Mouse (Mus musculus) MEL (cell line): ENCODE measurements around the gene Tuba3b. TPM values are rescaled to one million over a fixed set of nuclear protein-coding genes. Genes with fewer than 3 reads are reported as not detected.

Experiments used
- DNase-seq: peaks from one replicate; pipeline ENCODE4 v3.0.0; 2011; ENCODE audit warnings: low read depth, low spot score
- H3K27ac ChIP-seq: 2 replicates; pipeline ENCODE4 v1.5.1; 2012; ENCODE audit warnings: low read depth, mild to moderate bottlenecking, control low read depth, low read length, moderate library complexity; ENCODE audit not compliant: control insufficient read depth
- H3K27me3 ChIP-seq, 2 experiments: fragments of 150-350 bp in 1 of 2; sonication (generic) in 1 of 2; 2 replicates each; pipeline ENCODE4 v1.6.1; 2012; ENCODE audit warnings: low read length in 2 of 2, mild to moderate bottlenecking in 2 of 2, improper control_type of control experiment in 1 of 2, moderate library complexity in 1 of 2; ENCODE audit not compliant: insufficient read depth in 2 of 2, control insufficient read depth in 1 of 2
- H3K36me3 ChIP-seq, 2 experiments: 2 replicates each; pipeline ENCODE4 v1.6.1; 2012 to 2014; ENCODE audit warnings: low read length in 2 of 2, improper control_type of control experiment in 1 of 2, inconsistent platforms in 1 of 2, mild to moderate bottlenecking in 1 of 2; ENCODE audit not compliant: insufficient read depth in 2 of 2, control insufficient read depth in 1 of 2
- H3K4me1 ChIP-seq, 2 experiments: fragments of 150-350 bp in 1 of 2; sonication (generic) in 1 of 2; 2 replicates each; pipeline ENCODE4 v1.6.1; 2012; ENCODE audit warnings: low read length in 2 of 2, improper control_type of control experiment in 1 of 2, mild to moderate bottlenecking in 1 of 2; ENCODE audit not compliant: insufficient read depth in 2 of 2, control insufficient read depth in 1 of 2
- H3K4me3 ChIP-seq, 2 experiments: fragments of 150-350 bp in 1 of 2; sonication (generic) in 1 of 2; 2 replicates each; pipeline ENCODE4 v1.5.1; 2012; ENCODE audit warnings: low read depth in 2 of 2, low read length in 2 of 2, mild to moderate bottlenecking in 2 of 2, moderate library complexity in 2 of 2, control low read depth in 1 of 2, improper control_type of control experiment in 1 of 2; ENCODE audit not compliant: control insufficient read depth in 1 of 2, insufficient read depth in 1 of 2
- H3K79me2 ChIP-seq: 2 replicates; pipeline ENCODE4 v1.6.1; 2012; ENCODE audit warnings: mild to moderate bottlenecking, low read length, moderate library complexity; ENCODE audit not compliant: control insufficient read depth, poor library complexity, insufficient read depth
- H3K9ac ChIP-seq: 2 replicates; pipeline ENCODE4 v1.6.1; 2012; ENCODE audit warnings: low read depth, mild to moderate bottlenecking, control low read depth, low read length, moderate library complexity; ENCODE audit not compliant: control insufficient read depth, poor library complexity, severe bottlenecking
- H3K9me3 ChIP-seq: fragments of 150-350 bp; sonication (generic); replicated peaks from 2 replicates; pipeline ENCODE4 v1.6.1; 2012; ENCODE audit warnings: mild to moderate bottlenecking, low read length, improper control_type of control experiment, moderate library complexity; ENCODE audit not compliant: insufficient read depth
- BHLHE40 ChIP-seq: IDR thresholded peaks from 2 replicates; pipeline ENCODE4 v1.6.1; 2012; ENCODE audit warnings: low read depth, mild to moderate bottlenecking, inconsistent platforms, low read length, improper control_type of control experiment, borderline replicate concordance
- E2F4 ChIP-seq: IDR thresholded peaks from 2 replicates; pipeline ENCODE4 v1.6.1; 2011; ENCODE audit warnings: low read depth, low read length, improper control_type of control experiment, borderline replicate concordance
- ELF1 ChIP-seq: IDR thresholded peaks from 2 replicates; pipeline ENCODE4 v1.6.1; 2014; ENCODE audit warnings: low read depth, mild to moderate bottlenecking, inconsistent platforms, low read length, improper control_type of control experiment, moderate library complexity
- EP300 ChIP-seq, 2 experiments: IDR thresholded peaks; 2 replicates each; pipeline ENCODE4 v1.6.1; 2011; ENCODE audit warnings: improper control_type of control experiment in 2 of 2, low read length in 2 of 2, low read depth in 1 of 2, mild to moderate bottlenecking in 1 of 2
- ETS1 ChIP-seq: IDR thresholded peaks from 2 replicates; pipeline ENCODE4 v1.6.1; 2012; ENCODE audit warnings: low read depth, mild to moderate bottlenecking, inconsistent platforms, low read length, improper control_type of control experiment, moderate library complexity
- GABPA ChIP-seq: IDR thresholded peaks from 2 replicates; pipeline ENCODE4 v1.6.1; 2012; ENCODE audit warnings: low read depth, mild to moderate bottlenecking, inconsistent platforms, low read length, improper control_type of control experiment, moderate library complexity
- HCFC1 ChIP-seq: IDR thresholded peaks from 2 replicates; pipeline ENCODE4 v1.6.1; 2012; ENCODE audit warnings: low read depth, mild to moderate bottlenecking, inconsistent platforms, low read length, improper control_type of control experiment, moderate library complexity
- JUND ChIP-seq: IDR thresholded peaks from 2 replicates; pipeline ENCODE4 v1.6.1; 2011; ENCODE audit warnings: low read depth, mild to moderate bottlenecking, improper control_type of control experiment, low read length
- MAFK ChIP-seq: IDR thresholded peaks from 2 replicates; pipeline ENCODE4 v1.6.1; 2011; ENCODE audit warnings: low read depth, mild to moderate bottlenecking, low read length, improper control_type of control experiment, borderline replicate concordance
- MAX ChIP-seq: IDR thresholded peaks from 2 replicates; pipeline ENCODE4 v1.6.1; 2011; ENCODE audit warnings: low read length, improper control_type of control experiment
- MAZ ChIP-seq: IDR thresholded peaks from 2 replicates; pipeline ENCODE4 v1.6.1; 2012; ENCODE audit warnings: low read depth, mild to moderate bottlenecking, inconsistent platforms, low read length, improper control_type of control experiment
- MEF2A ChIP-seq: IDR thresholded peaks from 2 replicates; pipeline ENCODE4 v1.6.1; 2014; ENCODE audit warnings: low read depth, mild to moderate bottlenecking, inconsistent platforms, low read length, improper control_type of control experiment; ENCODE audit not compliant: poor library complexity, insufficient replicate concordance, severe bottlenecking; ENCODE audit errors: extremely low read depth
- MXI1 ChIP-seq: IDR thresholded peaks from 2 replicates; pipeline ENCODE4 v1.6.1; 2011; ENCODE audit warnings: mild to moderate bottlenecking, low read depth, low read length, improper control_type of control experiment
- MYB ChIP-seq: IDR thresholded peaks from 2 replicates; pipeline ENCODE4 v1.6.1; 2011; ENCODE audit warnings: mild to moderate bottlenecking, low read depth, low read length, improper control_type of control experiment
- MYC ChIP-seq: IDR thresholded peaks from 2 replicates; pipeline ENCODE4 v1.6.1; 2011; ENCODE audit warnings: low read depth, mild to moderate bottlenecking, low read length, improper control_type of control experiment, moderate library complexity
- NRF1 ChIP-seq: IDR thresholded peaks from 2 replicates; pipeline ENCODE4 v1.6.1; 2014; ENCODE audit warnings: low read depth, mild to moderate bottlenecking, inconsistent platforms, low read length, improper control_type of control experiment, moderate library complexity; ENCODE audit not compliant: poor library complexity, insufficient read depth, severe bottlenecking
- POLR2A ChIP-seq, 2 experiments: IDR thresholded peaks; 2 replicates each; pipeline ENCODE4 v1.6.1; 2011 to 2012; ENCODE audit warnings: low read length in 2 of 2, mild to moderate bottlenecking in 2 of 2, control low read depth in 1 of 2, improper control_type of control experiment in 1 of 2, low read depth in 1 of 2, moderate library complexity in 1 of 2; ENCODE audit not compliant: control insufficient read depth in 1 of 2, insufficient read depth in 1 of 2, poor library complexity in 1 of 2
- POLR2AphosphoS2 ChIP-seq: IDR thresholded peaks from 2 replicates; pipeline ENCODE4 v1.6.1; 2011; ENCODE audit warnings: low read length, improper control_type of control experiment
- POLR2AphosphoS5 ChIP-seq: IDR thresholded peaks from 2 replicates; pipeline ENCODE4 v1.6.1; 2012; ENCODE audit warnings: low read depth, borderline replicate concordance, mild to moderate bottlenecking, inconsistent platforms, low read length, moderate library complexity, mixed read lengths
- RAD21 ChIP-seq: IDR thresholded peaks from 2 replicates; pipeline ENCODE4 v1.6.1; 2011; ENCODE audit warnings: mild to moderate bottlenecking, low read depth, low read length, improper control_type of control experiment
- RCOR1 ChIP-seq: IDR thresholded peaks from 2 replicates; pipeline ENCODE4 v1.6.1; 2012; ENCODE audit warnings: low read depth, mild to moderate bottlenecking, inconsistent platforms, low read length, improper control_type of control experiment
- SMC3 ChIP-seq: IDR thresholded peaks from 2 replicates; pipeline ENCODE4 v1.6.1; 2011; ENCODE audit warnings: low read depth, low read length, improper control_type of control experiment
- TAL1 ChIP-seq: IDR thresholded peaks from 2 replicates; pipeline ENCODE4 v1.6.1; 2012; ENCODE audit warnings: mild to moderate bottlenecking, inconsistent platforms, low read length, moderate library complexity, mixed read lengths
- TBP ChIP-seq: IDR thresholded peaks from 2 replicates; pipeline ENCODE4 v1.8.0; 2011; ENCODE audit warnings: low read depth, low read length, improper control_type of control experiment
- TCF12 ChIP-seq: IDR thresholded peaks from 2 replicates; pipeline ENCODE4 v1.6.1; 2014; ENCODE audit warnings: low read depth, mild to moderate bottlenecking, inconsistent platforms, low read length, improper control_type of control experiment, moderate library complexity
- UBTF ChIP-seq: IDR thresholded peaks from 2 replicates; pipeline ENCODE4 v1.6.1; 2012; ENCODE audit warnings: low read depth, mild to moderate bottlenecking, inconsistent platforms, low read length, improper control_type of control experiment, moderate library complexity, borderline replicate concordance; ENCODE audit not compliant: insufficient read depth
- USF2 ChIP-seq, 2 experiments: IDR thresholded peaks; 2 replicates each; pipeline ENCODE4 v1.6.1; 2011 to 2012; ENCODE audit warnings: improper control_type of control experiment in 2 of 2, low read length in 2 of 2, borderline replicate concordance in 1 of 2, inconsistent platforms in 1 of 2, low read depth in 1 of 2, mild to moderate bottlenecking in 1 of 2; ENCODE audit not compliant: insufficient read depth in 1 of 2
- ZMIZ1 ChIP-seq: IDR thresholded peaks from 2 replicates; pipeline ENCODE4 v1.6.1; 2012; ENCODE audit warnings: low read depth, mild to moderate bottlenecking, inconsistent platforms, low read length, improper control_type of control experiment, moderate library complexity
- ZNF384 ChIP-seq: IDR thresholded peaks from 2 replicates; pipeline ENCODE4 v1.6.1; 2012; ENCODE audit warnings: low read depth, mild to moderate bottlenecking, inconsistent platforms, low read length, improper control_type of control experiment
- polyA plus RNA-seq, 2 experiments: library from polyadenylated mRNA; stranded (reverse) in 1 of 2; unstranded in 1 of 2; fragments of >175 nt in 1 of 2; fragments of >200 nt in 1 of 2; gene quantifications; 2 replicates each; pipeline versions ENCODE4 v1.2.1 to v1.2.4; 2012; ENCODE audit warnings: low replicate concordance in 2 of 2, low read depth in 1 of 2; ENCODE audit not compliant: insufficient read length in 2 of 2, insufficient read depth in 1 of 2, missing spikeins in 1 of 2
- total RNA-seq: library from RNA; depleted of rRNA; stranded (reverse); fragments of 300-350 nt; gene quantifications from 2 replicates; pipeline ENCODE4 v1.2.3, GENCODE M21; 2012

Gene Tuba3b
- total and polyA plus RNA-seq, 3 experiments: 0.06 to 0.23 TPM; not detected in 1

GRCm38 (mm10) chr6:145567832-145568231 lies 47.7 kb upstream of the Tuba3b start:
- Histone ChIP-seq H3K4me3 (no peak overlapping the region), H3K4me1 (no peaks in the 10 kb centered on the region), H3K36me3 (no peaks in the 10 kb centered on the region), H3K9me3 (no peaks in the 10 kb centered on the region), H3K27me3 (no peaks in the 10 kb centered on the region), H3K27ac (no peak overlapping the region), H3K79me2 (no peaks in the 10 kb centered on the region), H3K9ac (no peak overlapping the region)
- DNase-seq: no peak
- TF ChIP-seq HCFC1: no peak
- no peak for TF ChIP-seq MEF2A
- TF ChIP-seq TAL1: no peak
- TF ChIP-seq ZNF384: no peak
- no peak for TF ChIP-seq RAD21
- no peak for TF ChIP-seq MAFK
- no peak for TF ChIP-seq ZMIZ1
- no peak for TF ChIP-seq UBTF
- no peak for TF ChIP-seq NRF1
- TF ChIP-seq BHLHE40: no peak
- no peak for TF ChIP-seq POLR2A (IDR thresholded peaks at IDR 0.05; ENCODE audit: control insufficient read depth in 1 of 2, insufficient read depth in 1 of 2, low read depth in 1 of 2, low read length in 2 of 2, poor library complexity in 1 of 2)
- TF ChIP-seq EP300 (IDR thresholded peaks at IDR 0.05; ENCODE audit: low read depth in 1 of 2, low read length in 2 of 2): no peak
- no peak for TF ChIP-seq USF2 (IDR thresholded peaks at IDR 0.05; ENCODE audit: borderline replicate concordance in 1 of 2, insufficient read depth in 1 of 2, low read depth in 1 of 2, low read length in 2 of 2)
- TF ChIP-seq POLR2AphosphoS5: no peak

- H3K4me3 ChIP-seq: no peak overlapping the region
- H3K9ac ChIP-seq: no peak overlapping the region
- no peak for TF ChIP-seq TCF12
- no peak for TF ChIP-seq POLR2AphosphoS2
- TF ChIP-seq RCOR1: no peak
- no peak for TF ChIP-seq NRF1
- no peak for TF ChIP-seq SMC3
- no peak for TF ChIP-seq GABPA
- no peak for TF ChIP-seq POLR2A (IDR thresholded peaks at IDR 0.05; ENCODE audit: control insufficient read depth in 1 of 2, insufficient read depth in 1 of 2, low read depth in 1 of 2, low read length in 2 of 2, poor library complexity in 1 of 2)
- TF ChIP-seq MAZ: no peak
- no peak for TF ChIP-seq MAX
- TF ChIP-seq MXI1: no peak
- no peak for TF ChIP-seq MYB
- TF ChIP-seq TBP: no peak
- no peak for TF ChIP-seq ELF1
- TF ChIP-seq JUND: no peak
- no peak for TF ChIP-seq MYC
- no peak for TF ChIP-seq TAL1
- TF ChIP-seq E2F4: no peak
- no peak for TF ChIP-seq ETS1
- TF ChIP-seq UBTF: no peak
- no peak for TF ChIP-seq BHLHE40
- no peaks in the 10 kb centered on the region for H3K4me1 ChIP-seq
- H3K27ac ChIP-seq: no peak overlapping the region
- no peaks in the 10 kb centered on the region for H3K79me2 ChIP-seq
- H3K27me3 ChIP-seq: no peaks in the 10 kb centered on the region
- no peak for DNase-seq
- H3K9me3 ChIP-seq: no peaks in the 10 kb centered on the region
- no peaks in the 10 kb centered on the region for H3K36me3 ChIP-seq
Measured at GRCm38 (mm10) chr6:145568701-145569100, 46.9 kb upstream of the Tuba3b start.
